11 mouse cellular contexts compared by ENCODE assay signal in genomic region chr5:139338403-139338802, GRCm38 (mm10). TPM values are rescaled to one million over a fixed set of nuclear protein-coding genes. Genes with fewer than 3 reads are reported as not detected.
DNase-seq lines count a peak whose midpoint lies in the region; ATAC-seq and TF ChIP-seq lines count a peak whose summit lies in the region.
"Had no signal": no experiment of that assay in that cellular context is flagged by ENCODE, and none has a peak within 500 bp of the region (broad histone marks: within the 10 kb centered on the region; RNA-seq: fewer than 3 reads in every experiment).

No protein-coding gene starts in this region.

- 56% methylated on average over 3 of the region's 3 CpGs for WGBS in liver, adult 2 months
- WGBS in liver, embryonic 11.5 days: 72% methylated on average over 3 of the region's 3 CpGs
- WGBS in heart, postnatal 0 days: 34% methylated on average over 3 of the region's 3 CpGs
- 91% methylated on average over 3 of the region's 3 CpGs for WGBS in forebrain, embryonic 12.5 days

- no peak overlapping the region for H3K27ac ChIP-seq in liver, adult 2 months (replicated peaks; ENCODE audit: insufficient read depth, low read depth, low read length)
- H3K27ac ChIP-seq in liver, embryonic 11.5 days (ENCODE audit: low read depth, low read length): no peak overlapping the region
- H3K27ac ChIP-seq in heart, postnatal 0 days (ENCODE audit: low read depth): peak overlapping the region; percentile 70
- no peak overlapping the region for H3K27ac ChIP-seq in forebrain, embryonic 12.5 days
- H3K27ac ChIP-seq: hindbrain, embryonic 12.5 days had no signal

- peaks cover 9% of the 10 kb centered on the region; the same call in 1 of the 2 replicates for H3K36me3 ChIP-seq in liver, adult 2 months (ENCODE audit: control insufficient read depth, insufficient read depth, low read length)
- peaks cover 40% of the 10 kb centered on the region for H3K36me3 ChIP-seq in liver, embryonic 11.5 days (ENCODE audit: control insufficient read depth, insufficient read depth, low read length)
- H3K36me3 ChIP-seq in heart, postnatal 0 days (replicated peaks; ENCODE audit: control insufficient read depth, insufficient read depth, low read length): peaks cover 58% of the 10 kb centered on the region
- peaks cover 7% of the 10 kb centered on the region for H3K36me3 ChIP-seq in myocyte (ENCODE audit: control insufficient read depth, insufficient read depth)
- peaks cover 79% of the 10 kb centered on the region for H3K36me3 ChIP-seq in forebrain, embryonic 12.5 days (replicated peaks)

- peak; percentile 69 for DNase-seq in cerebellum, adult 11-12 months
- no peak for DNase-seq in cerebellum, adult 9-10 months
- peak; percentile 57 for DNase-seq in liver, adult 2 months (ENCODE audit: extremely low read depth, low read depth, low spot score)
- DNase-seq in liver, embryonic 11.5 days (ENCODE audit: low spot score): no peak
- DNase-seq in heart, postnatal 0 days (ENCODE audit: low spot score): no peak
- DNase-seq in thymus, postnatal 10 days (ENCODE audit: low spot score in 2 of 2): no peak

- no peak overlapping the region for H3K9ac ChIP-seq in liver, adult 2 months (ENCODE audit: low read depth, low read length)
- no peak overlapping the region for H3K9ac ChIP-seq in liver, embryonic 11.5 days (ENCODE audit: low read depth, low read length)
- H3K9ac ChIP-seq in heart, postnatal 0 days (replicated peaks; ENCODE audit: low read depth, low read length): no peak overlapping the region
- H3K9ac ChIP-seq in forebrain, embryonic 12.5 days: no peak overlapping the region
- H3K9ac ChIP-seq: hindbrain, embryonic 12.5 days had no signal

- no peak overlapping the region for H3K4me3 ChIP-seq in liver, adult 2 months (ENCODE audit: insufficient read depth, low read depth, low read length)
- no peak overlapping the region for H3K4me3 ChIP-seq in liver, embryonic 11.5 days (ENCODE audit: low read depth, low read length)
- no peak overlapping the region for H3K4me3 ChIP-seq in heart, postnatal 0 days (ENCODE audit: low read depth, low read length)
- H3K4me3 ChIP-seq in myocyte: no peak overlapping the region
- H3K4me3 ChIP-seq in forebrain, embryonic 12.5 days (replicated peaks): no peak overlapping the region
- H3K4me3 ChIP-seq: hindbrain, embryonic 12.5 days had no signal

- no peak overlapping the region for H3ac ChIP-seq in myocyte (ENCODE audit: control insufficient read depth, insufficient read length)

- H3K9me3 ChIP-seq in liver, embryonic 11.5 days (ENCODE audit: control insufficient read depth, low read length): no peaks in the 10 kb centered on the region
- no peaks in the 10 kb centered on the region for H3K9me3 ChIP-seq in heart, postnatal 0 days (replicated peaks; ENCODE audit: control insufficient read depth, low read length)
- H3K9me3 ChIP-seq in forebrain, embryonic 12.5 days: no peaks in the 10 kb centered on the region
- H3K9me3 ChIP-seq: hindbrain, embryonic 12.5 days had no signal

- peaks cover 12% of the 10 kb centered on the region for H3K4me1 ChIP-seq in liver, adult 2 months (ENCODE audit: control insufficient read depth, insufficient read depth, low read length)
- no peaks in the 10 kb centered on the region for H3K4me1 ChIP-seq in liver, embryonic 11.5 days (replicated peaks; ENCODE audit: control insufficient read depth, insufficient read depth, low read length)
- H3K4me1 ChIP-seq in heart, postnatal 0 days (ENCODE audit: control insufficient read depth, insufficient read depth): peaks cover 9% of the 10 kb centered on the region; the same call in 1 of the 2 replicates
- peaks cover under 1% of the 10 kb centered on the region; the same call in 1 of the 2 replicates for H3K4me1 ChIP-seq in forebrain, embryonic 12.5 days

- no peak overlapping the region for H3K4me2 ChIP-seq in liver, embryonic 11.5 days
- H3K4me2 ChIP-seq in heart, postnatal 0 days (ENCODE audit: low read depth, low read length): no peak overlapping the region
- H3K4me2 ChIP-seq in myocyte (ENCODE audit: low read depth): no peak overlapping the region
- no peak overlapping the region for H3K4me2 ChIP-seq in forebrain, embryonic 12.5 days
- H3K4me2 ChIP-seq: hindbrain, embryonic 12.5 days had no signal

- H3K79me2 ChIP-seq in liver, adult 2 months (ENCODE audit: control insufficient read depth, insufficient read depth, low read length): peaks cover 4% of the 10 kb centered on the region; the same call in 1 of the 2 replicates
- peaks cover 5% of the 10 kb centered on the region for H3K79me2 ChIP-seq in myocyte (ENCODE audit: control insufficient read depth, insufficient read depth)

- no peak for TF ChIP-seq POLR2A in liver, adult 2 months (IDR thresholded peaks at IDR 0.05; ENCODE audit: extremely low read depth, insufficient read depth, low read length)
- TF ChIP-seq POLR2A in myocyte (IDR thresholded peaks at IDR 0.05; ENCODE audit: insufficient read length, low read depth): no peak

- ATAC-seq in liver, embryonic 11.5 days (replicated peaks; ENCODE audit: low FRiP score): no peak
- peak; percentile 47 for ATAC-seq in heart, postnatal 0 days (ENCODE audit: insufficient read depth, low read depth)
- ATAC-seq in forebrain, embryonic 12.5 days (ENCODE audit: low FRiP score): no peak

- no peak for TF ChIP-seq CTCF in liver, adult 2 months (IDR thresholded peaks at IDR 0.05; ENCODE audit: low read depth, low read length)
- no peak for TF ChIP-seq CTCF in heart, postnatal 0 days (IDR thresholded peaks at IDR 0.05; ENCODE audit: low read depth)

- TF ChIP-seq EP300 in heart, postnatal 0 days (IDR thresholded peaks at IDR 0.05; ENCODE audit: low read depth): no peak

- H3K27me3 ChIP-seq in liver, adult 2 months (ENCODE audit: control insufficient read depth, insufficient read depth, low read length): no peaks in the 10 kb centered on the region
- no peaks in the 10 kb centered on the region for H3K27me3 ChIP-seq in liver, embryonic 11.5 days (replicated peaks; ENCODE audit: control insufficient read depth, insufficient read depth, low read length)
- H3K27me3 ChIP-seq in heart, postnatal 0 days (ENCODE audit: control insufficient read depth, insufficient read depth, low read length): no peaks in the 10 kb centered on the region
- no peaks in the 10 kb centered on the region for H3K27me3 ChIP-seq in myocyte (ENCODE audit: control insufficient read depth, insufficient read depth, insufficient read length)
- H3K27me3 ChIP-seq in forebrain, embryonic 12.5 days: no peaks in the 10 kb centered on the region
- H3K27me3 ChIP-seq: hindbrain, embryonic 12.5 days had no signal

TF ChIP-seq in myocyte, 11 proteins besides CTCF, POLR2A, EP300 and RAD21 (continues in another document):
- TF ChIP-seq TCF12 (IDR thresholded peaks at IDR 0.05; ENCODE audit: insufficient read depth, poor library complexity, severe bottlenecking): no peak
- TF ChIP-seq TCF3 (IDR thresholded peaks at IDR 0.05; ENCODE audit: insufficient read length, low read depth): no peak
- TF ChIP-seq SRF (IDR thresholded peaks at IDR 0.05; ENCODE audit: control insufficient read depth, insufficient read length, low read depth): no peak
- no peak for TF ChIP-seq POLR2AphosphoS2 (IDR thresholded peaks at IDR 0.05; ENCODE audit: insufficient read length, low read depth)
- no peak for TF ChIP-seq E2F4 (IDR thresholded peaks at IDR 0.05; ENCODE audit: insufficient read depth)
- TF ChIP-seq CEBPB (IDR thresholded peaks at IDR 0.05; ENCODE audit: insufficient read depth, poor library complexity, severe bottlenecking): no peak
- peak; percentile 12 for TF ChIP-seq USF1 (IDR thresholded peaks at IDR 0.05; ENCODE audit: low read depth)
- no peak for TF ChIP-seq MAX (IDR thresholded peaks at IDR 0.05; ENCODE audit: low read depth)
- peak in 1 of 3 experiments; percentile 27 for TF ChIP-seq MYOG (IDR thresholded peaks at IDR 0.05; ENCODE audit: control insufficient read depth in 1 of 3, insufficient read depth in 1 of 3, insufficient read length in 2 of 3, low read depth in 2 of 3)

RNA-seq across cellular contexts. Expression of gene Cox19, which starts 12.8 kb away (rescaled TPM):
- 23.6 and 25.2 TPM in 2 replicates for total RNA-seq in liver, adult 2 months (2014; rRNA removed)
- polyA plus RNA-seq in liver, adult 2 months (2012; rRNA removed): 82.4 and 86.1 TPM in 2 replicates
- 98.1 and 103 TPM in 2 replicates for polyA plus RNA-seq in liver, embryonic 11.5 days (2014; fragmentation: Nextera tagmentation; extraction: Ambion mirVana)
- 120 and 123 TPM in 2 replicates for total RNA-seq in heart, postnatal 0 days (2014; rRNA removed; ENCODE audit: low replicate concordance)
- 88.6 and 97.6 TPM in 2 replicates for polyA plus RNA-seq in heart, postnatal 0 days (2015; fragmentation: Nextera tagmentation; extraction: Ambion mirVana)
- 66.0 TPM for polyA plus RNA-seq in myocyte (2012; fragmentation: generic; extraction: Trizol)
- polyA plus RNA-seq in forebrain, embryonic 12.5 days (2016; fragmentation: Nextera tagmentation; extraction: Ambion mirVana): 105 and 117 TPM in 2 replicates

RNA-seq across cellular contexts. Expression of gene Adap1, which starts 13.0 kb away (rescaled TPM):
- 1.5 TPM in 2 replicates for total RNA-seq in liver, adult 2 months (2014; rRNA removed)
- 0.60 and 1.3 TPM in 2 replicates for polyA plus RNA-seq in liver, adult 2 months (2012; rRNA removed)
- polyA plus RNA-seq in liver, embryonic 11.5 days (2014; fragmentation: Nextera tagmentation; extraction: Ambion mirVana): 7.2 and 8.1 TPM in 2 replicates
- 0.53 and 1.5 TPM in 2 replicates for total RNA-seq in heart, postnatal 0 days (2014; rRNA removed; ENCODE audit: low replicate concordance)
- 0.84 and 1.00 TPM in 2 replicates for polyA plus RNA-seq in heart, postnatal 0 days (2015; fragmentation: Nextera tagmentation; extraction: Ambion mirVana)
- 0.04 TPM for polyA plus RNA-seq in myocyte (2012; fragmentation: generic; extraction: Trizol)
- polyA plus RNA-seq in forebrain, embryonic 12.5 days (2016; fragmentation: Nextera tagmentation; extraction: Ambion mirVana): 2.3 and 3.3 TPM in 2 replicates

RNA-seq across cellular contexts. Expression of gene Cyp2w1, which starts 14.0 kb away (rescaled TPM):
- not detected in 2 replicates for total RNA-seq in liver, adult 2 months (2014; rRNA removed)
- polyA plus RNA-seq in liver, adult 2 months (2012; rRNA removed): not detected in 2 replicates
- not detected in 2 replicates for polyA plus RNA-seq in liver, embryonic 11.5 days (2014; fragmentation: Nextera tagmentation; extraction: Ambion mirVana)
- not detected in 2 replicates for total RNA-seq in heart, postnatal 0 days (2014; rRNA removed; ENCODE audit: low replicate concordance)
- not detected in 2 replicates for polyA plus RNA-seq in heart, postnatal 0 days (2015; fragmentation: Nextera tagmentation; extraction: Ambion mirVana)
- polyA plus RNA-seq in myocyte (2012; fragmentation: generic; extraction: Trizol): not detected
- 0.17 and 0.24 TPM in 2 replicates for polyA plus RNA-seq in forebrain, embryonic 12.5 days (2016; fragmentation: Nextera tagmentation; extraction: Ambion mirVana)
- total RNA-seq: adrenal gland, adult 18-20 months; layer of hippocampus, postnatal 14 days had no signal

RNA-seq across cellular contexts. Expression of gene Gpr146, which starts 39.1 kb away (rescaled TPM):
- 36.5 and 57.1 TPM in 2 replicates for total RNA-seq in liver, adult 2 months (2014; rRNA removed)
- polyA plus RNA-seq in liver, adult 2 months (2012; rRNA removed): 43.5 and 70.7 TPM in 2 replicates
- 13.4 and 15.1 TPM in 2 replicates for polyA plus RNA-seq in liver, embryonic 11.5 days (2014; fragmentation: Nextera tagmentation; extraction: Ambion mirVana)
- total RNA-seq in heart, postnatal 0 days (2014; rRNA removed; ENCODE audit: low replicate concordance): 38.2 and 39.1 TPM in 2 replicates
- 23.0 and 23.7 TPM in 2 replicates for polyA plus RNA-seq in heart, postnatal 0 days (2015; fragmentation: Nextera tagmentation; extraction: Ambion mirVana)
- 11.7 TPM for polyA plus RNA-seq in myocyte (2012; fragmentation: generic; extraction: Trizol)
- 1.2 and 1.4 TPM in 2 replicates for polyA plus RNA-seq in forebrain, embryonic 12.5 days (2016; fragmentation: Nextera tagmentation; extraction: Ambion mirVana)

Comparison
In these comparisons a context has a peak if more than half of its experiments do, and no peak if none do; other contexts are left out.
1. DNase-seq: peak in cerebellum, adult 11-12 months (single experiment) and liver, adult 2 months (single experiment); none in cerebellum, adult 9-10 months (single experiment), liver, embryonic 11.5 days (single experiment), heart, postnatal 0 days (single experiment) and thymus, postnatal 10 days (0 of 2).